Mouse (Mus musculus): Measurements from ENCODE around the gene Map7.

Gene Map7

GRCm38 (mm10) chr10:20190139-20190747 lies 42.0 kb downstream of the Map7 start:
- DNase-seq, result no peak

DNA sequence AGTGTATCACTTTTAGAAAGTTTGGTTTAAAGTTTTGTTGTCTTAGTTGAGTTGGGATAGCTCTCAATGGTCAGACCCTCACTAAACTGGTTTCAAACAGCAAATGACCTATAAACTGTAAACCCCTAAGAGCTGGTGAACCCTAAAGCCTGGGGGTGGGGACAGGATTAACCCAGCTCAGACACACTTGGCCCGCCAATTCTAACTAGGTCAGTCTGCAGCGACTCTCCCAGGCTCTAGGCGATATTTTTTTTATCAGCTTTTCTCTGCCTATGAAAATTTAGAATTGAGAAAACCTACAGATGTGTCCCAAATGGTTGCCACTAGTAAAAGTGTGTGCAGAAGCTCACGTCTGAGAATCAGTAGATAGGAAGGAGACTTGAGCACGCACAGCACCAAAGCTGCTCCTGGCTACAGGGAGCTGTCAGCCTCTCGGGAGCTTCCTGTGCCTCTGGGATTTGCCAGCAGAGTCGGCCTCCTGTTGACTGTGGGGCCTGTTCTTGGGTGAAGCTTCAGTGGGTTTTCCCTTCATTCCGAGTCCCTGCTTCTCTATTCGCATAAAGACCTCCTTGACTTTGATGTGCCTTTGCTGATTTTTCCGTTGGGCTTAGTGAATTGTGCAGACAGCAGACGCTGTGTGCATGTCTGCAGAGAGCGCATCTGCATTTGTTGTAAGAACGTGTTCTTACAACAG lies 46.7 kb downstream of the Map7 start:
- DNase-seq, result no peak

GRCm38 (mm10) chr10:20197039-20197438 lies 48.8 kb downstream of the Map7 start:
- no peak for DNase-seq

DNA sequence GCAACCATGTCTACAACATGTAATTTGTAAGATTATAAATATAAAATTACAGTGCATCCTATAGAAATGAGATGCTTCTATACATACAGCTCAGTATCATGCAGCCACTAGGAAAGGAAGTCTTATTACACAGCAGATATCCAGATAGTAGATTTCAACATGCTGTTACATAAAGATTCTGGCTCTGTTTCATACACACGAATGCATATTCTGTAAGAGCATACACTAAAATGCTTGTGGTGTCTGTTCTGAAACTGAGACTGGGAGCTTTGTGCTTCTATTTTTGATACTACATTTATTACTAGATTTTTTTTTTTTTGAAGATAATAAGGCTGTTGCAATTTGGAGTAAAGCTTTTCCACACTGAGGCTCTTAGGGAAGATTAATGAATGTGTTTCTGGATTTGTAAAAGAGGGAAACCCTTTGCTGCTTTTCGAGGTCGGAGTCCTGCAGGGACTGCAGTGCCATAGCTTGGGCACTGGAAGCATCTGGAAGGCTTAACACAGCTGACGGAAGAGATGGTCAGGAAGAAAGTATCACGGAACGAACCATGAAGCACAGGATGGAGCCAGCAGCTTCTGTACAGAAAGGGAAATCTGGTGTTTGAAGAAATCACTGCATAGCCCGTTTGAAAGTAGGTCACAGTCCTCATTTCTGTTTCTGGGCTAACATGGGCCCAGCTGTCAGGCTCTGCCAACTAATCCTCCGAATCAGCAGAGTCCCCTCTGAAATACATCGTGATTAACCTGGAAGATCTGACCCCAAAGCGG lies 50.9 kb downstream of the Map7 start:
- DNase-seq, result peak in 1 of 2 experiments; percentile 22

DNA sequence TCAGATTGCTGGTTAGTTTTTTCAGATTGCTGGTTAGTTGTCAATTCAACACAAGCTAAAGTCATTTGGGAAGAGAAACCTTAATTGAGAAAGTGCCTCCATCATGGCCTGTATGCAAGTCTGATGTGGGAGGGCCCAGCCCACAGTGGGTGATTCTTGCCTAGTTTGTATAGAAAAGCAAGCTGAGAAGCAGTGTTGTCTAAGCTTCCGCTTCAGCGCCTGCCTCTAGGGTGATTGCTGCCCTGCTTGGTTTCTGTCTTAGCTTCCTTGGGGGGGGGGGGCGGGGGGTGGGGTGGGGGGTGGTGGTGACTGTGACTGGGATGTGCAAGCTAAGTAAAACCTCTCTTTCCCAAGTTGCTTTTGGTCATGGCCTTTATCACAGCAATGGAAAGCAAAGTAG lies 53.0 kb downstream of the Map7 start:
- no peak for DNase-seq

GRCm38 (mm10) chr10:20202171-20202570 lies 53.9 kb downstream of the Map7 start:
- DNase-seq, result no peak

- DNase-seq, result no peak
These were observed 54.5 kb downstream of the Map7 start for GRCm38 (mm10) chr10:20202818-20203217.

- no peak for DNase-seq
These were observed 55.2 kb downstream of the Map7 start for GRCm38 (mm10) chr10:20203502-20203901.

DNA sequence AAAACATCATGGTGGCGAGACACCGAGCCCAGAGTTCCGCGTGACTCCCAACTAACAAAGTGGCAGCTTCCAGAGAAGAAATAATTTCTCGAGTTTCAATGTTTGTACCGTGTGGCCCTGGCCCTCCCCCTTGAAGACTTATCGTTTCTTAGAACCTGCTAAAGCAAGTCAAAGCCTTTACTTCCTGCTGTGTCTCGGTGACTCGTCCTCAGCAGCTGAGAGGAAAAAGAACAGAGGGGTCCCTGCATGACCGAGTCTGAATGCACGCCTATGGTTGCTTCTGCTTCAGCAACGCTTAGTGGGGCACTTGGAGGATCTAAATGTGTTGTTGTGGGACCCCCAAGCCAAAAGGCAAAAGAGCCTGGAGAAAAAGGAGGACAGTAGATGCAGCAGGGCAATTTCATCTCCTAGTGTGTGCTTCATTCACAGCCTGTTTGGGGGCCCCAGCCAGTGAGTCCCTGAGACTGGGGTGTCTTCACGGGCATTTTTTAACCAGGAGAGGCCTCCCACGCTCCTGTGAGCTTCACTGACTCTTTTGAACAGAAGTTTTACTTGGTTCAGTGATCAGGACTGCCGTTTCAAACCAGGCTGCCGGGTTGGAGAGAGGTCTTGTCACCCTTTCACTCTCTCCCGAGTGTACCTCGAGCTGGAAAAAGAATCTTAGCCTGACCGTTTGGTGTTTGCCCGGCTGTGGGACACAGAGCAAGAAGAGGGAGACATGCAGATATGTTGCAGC lies 56.6 kb downstream of the Map7 start:
- DNase-seq, result no peak

DNA sequence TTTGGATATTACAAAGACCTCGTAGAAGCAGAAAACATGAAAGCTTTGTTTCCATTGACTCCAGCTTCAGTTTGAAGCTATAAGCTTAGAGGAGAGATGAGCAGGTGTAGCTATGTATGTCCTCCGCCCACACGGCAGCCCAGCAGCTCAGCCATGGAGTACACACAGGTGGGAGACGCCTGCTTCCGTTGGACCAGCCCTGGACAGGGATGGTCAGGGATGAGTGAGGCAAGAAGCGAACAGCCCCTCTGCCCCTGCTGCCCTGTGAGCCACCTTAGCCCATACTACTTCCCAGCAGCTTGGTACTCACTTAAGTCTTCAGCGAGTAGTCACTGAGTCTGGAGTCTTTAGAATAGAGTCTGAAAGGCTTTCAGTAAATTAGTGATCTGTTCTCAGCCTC lies 58.7 kb downstream of the Map7 start:
- DNase-seq, result no peak

- DNase-seq, result no peak
These were observed 61.5 kb downstream of the Map7 start for GRCm38 (mm10) chr10:20209609-20210341.

GRCm38 (mm10) chr10:20214418-20214817 lies 66.1 kb downstream of the Map7 start:
- no peak for DNase-seq

DNA sequence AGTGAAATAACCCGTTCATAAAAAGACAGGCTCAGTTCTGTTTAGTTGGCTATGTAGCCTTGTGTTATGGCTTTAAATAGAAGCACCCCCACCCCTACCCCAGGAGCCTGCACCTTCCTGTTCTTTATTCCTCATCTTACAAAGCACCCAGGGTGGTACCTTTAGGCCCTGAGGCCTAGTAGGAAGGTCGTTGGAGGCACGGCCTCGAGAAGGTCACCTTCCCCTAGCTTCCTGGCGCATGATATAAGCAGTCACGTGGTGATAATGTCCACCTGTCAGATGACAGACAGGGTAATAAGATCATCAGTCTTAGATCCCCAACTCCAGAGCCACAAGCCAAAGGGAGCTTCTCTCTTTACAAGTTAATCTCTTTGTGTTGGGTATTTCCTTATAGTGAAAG lies 68.7 kb downstream of the Map7 start:
- no peak for DNase-seq

DNA sequence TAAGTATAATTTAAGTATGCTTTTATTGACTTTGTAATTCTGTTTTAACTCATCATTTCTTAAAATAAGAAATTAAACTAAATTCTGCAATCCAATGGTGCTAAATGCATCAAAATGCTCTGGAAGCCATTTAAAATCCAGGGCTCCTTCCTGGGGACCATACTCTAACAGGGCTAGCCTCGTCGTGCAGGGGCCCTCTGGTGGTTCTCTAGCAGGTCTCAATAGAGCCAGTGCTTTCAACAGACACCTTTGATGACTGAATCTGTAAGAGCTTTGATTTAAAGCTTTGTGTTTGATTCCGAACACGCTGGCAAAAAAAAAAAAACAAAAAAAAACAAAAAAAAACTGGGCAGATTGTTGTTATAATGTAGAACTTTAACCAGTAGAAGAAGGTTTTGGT lies 70.6 kb downstream of the Map7 start:
- DNase-seq, result no peak

DNA sequence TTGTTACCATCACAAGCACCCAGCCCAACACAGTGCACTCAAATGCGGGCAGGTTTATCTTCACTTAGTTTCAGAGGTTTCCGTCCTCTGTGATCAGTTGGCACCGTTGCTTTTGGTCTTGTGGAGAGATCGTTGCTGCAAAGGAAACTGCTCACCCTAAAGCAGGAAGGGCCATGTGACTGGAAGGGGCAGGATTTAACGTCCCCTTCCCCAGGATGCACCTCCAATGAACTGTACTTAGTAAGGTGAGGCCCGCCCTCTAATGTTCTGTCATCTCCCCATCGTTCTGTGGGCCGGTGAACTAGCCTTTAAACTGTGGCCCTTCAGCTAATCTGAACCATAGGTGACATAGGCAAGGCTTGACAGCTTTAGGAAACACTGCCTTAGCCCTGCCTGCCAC lies 71.3 kb downstream of the Map7 start:
- DNase-seq, result no peak

- DNase-seq, result peak in 1 of 2 experiments; percentile 28
These were observed 72.3 kb downstream of the Map7 start for GRCm38 (mm10) chr10:20220443-20221071.

DNA sequence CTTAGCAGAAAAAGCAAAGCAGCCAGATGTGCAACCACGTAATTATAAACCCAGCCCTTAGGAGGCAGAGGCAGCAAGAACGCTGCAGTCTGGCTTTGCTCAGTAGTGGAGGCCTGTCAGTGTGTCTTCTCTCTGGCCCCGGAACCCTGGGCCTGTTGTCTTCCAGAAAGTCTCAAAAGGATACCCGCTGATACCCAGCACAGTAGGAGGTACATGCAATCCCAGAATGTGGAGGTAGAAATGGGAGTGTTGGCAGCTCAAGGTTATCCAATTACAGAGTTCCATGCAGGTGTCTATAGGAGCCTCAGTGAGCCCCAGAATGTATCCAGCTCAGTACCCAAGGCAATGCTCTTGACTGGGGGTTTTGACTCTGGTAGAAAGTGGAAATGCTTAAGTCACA lies 73.7 kb downstream of the Map7 start:
- no peak for DNase-seq

- DNase-seq, result peak; percentile 30 to 46
These were observed 78.5 kb downstream of the Map7 start for GRCm38 (mm10) chr10:20226728-20227127.

DNA sequence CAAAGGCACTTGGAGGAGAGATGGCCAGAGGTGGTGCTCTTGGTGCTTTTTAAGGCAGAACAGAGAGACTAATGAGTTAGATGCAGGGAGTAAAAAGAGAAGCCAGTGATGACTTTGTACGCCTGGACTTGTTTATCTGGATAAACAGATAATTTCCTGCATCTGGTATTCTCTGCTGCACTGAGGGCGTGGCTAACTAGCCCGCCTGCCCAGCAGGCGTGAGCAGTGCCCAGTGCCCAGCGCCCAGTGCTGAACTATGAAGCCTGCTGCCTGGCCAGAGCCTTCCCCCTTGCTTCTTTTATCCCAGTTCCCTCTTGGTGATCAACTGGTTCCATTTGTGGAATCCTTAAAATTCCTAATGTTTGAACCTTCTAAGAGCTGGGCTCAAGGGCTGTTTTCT lies 81.8 kb downstream of the Map7 start:
- no peak for DNase-seq

GRCm38 (mm10) chr10:20233451-20233850 lies 85.2 kb downstream of the Map7 start:
- no peak for DNase-seq

GRCm38 (mm10) chr10:20234466-20234865 lies 86.2 kb downstream of the Map7 start:
- DNase-seq, result no peak

DNA sequence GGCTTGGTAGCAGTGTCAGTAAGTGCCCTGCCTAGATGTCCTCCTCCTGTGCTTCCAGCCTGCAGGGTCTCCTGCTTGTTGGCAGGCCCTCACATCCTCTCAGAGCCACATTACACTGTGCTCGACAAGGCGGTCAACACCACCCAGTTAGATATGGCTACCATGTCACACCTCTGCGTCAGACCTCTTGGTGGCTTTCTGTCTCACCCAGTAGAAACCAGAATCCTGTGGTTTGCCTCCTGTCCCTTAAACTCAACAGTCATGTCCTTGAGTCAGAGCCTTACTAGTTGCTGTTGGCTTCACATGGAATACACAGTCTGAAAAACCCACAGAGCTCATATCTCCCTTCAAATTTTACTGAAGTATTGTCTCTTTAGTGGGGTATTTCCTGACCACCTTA lies 87.4 kb downstream of the Map7 start:
- DNase-seq, result no peak

All from cerebellum, postnatal 14 days (tissue).